Mouse (Mus musculus): ENCODE measurements at regions not wholly inside any gene's neighbourhood (a gene's known extent, or its start where the extent isn't known, plus 50 kb on each side); places are given as distances from the start of the nearest gene placed in this dataset.

DNA sequence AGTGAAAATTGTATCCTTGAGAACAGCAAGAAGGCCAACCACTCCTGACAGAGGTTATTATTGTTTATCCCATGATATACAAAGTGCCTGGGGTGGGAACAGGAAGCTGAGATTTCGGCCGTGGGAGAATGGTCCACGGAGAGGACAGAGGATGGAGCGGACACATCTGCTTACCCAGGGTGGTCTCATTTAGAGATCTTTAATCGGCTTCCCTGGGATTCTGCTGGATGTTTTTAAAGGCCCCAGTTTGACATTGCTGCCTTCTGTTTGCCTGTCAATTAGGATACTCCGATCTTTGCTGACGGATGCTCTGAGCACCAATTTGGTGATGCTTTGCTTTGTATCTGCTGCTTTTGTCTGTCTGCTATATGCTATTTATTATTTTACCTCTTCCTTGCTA is 803.5 kb downstream of the Tmem132b start:
- TF ChIP-seq POLR2A (IDR thresholded peaks at IDR 0.05; ENCODE audit: low read depth, low read length) (no peak), CTCF (IDR thresholded peaks at IDR 0.05; ENCODE audit: extremely low read depth, insufficient read length, insufficient replicate concordance, low read depth, low read length) (no peak)

All from small intestine, adult 2 months (tissue).